36 mouse cellular contexts compared by ENCODE assay signal in the genomic region with DNA sequence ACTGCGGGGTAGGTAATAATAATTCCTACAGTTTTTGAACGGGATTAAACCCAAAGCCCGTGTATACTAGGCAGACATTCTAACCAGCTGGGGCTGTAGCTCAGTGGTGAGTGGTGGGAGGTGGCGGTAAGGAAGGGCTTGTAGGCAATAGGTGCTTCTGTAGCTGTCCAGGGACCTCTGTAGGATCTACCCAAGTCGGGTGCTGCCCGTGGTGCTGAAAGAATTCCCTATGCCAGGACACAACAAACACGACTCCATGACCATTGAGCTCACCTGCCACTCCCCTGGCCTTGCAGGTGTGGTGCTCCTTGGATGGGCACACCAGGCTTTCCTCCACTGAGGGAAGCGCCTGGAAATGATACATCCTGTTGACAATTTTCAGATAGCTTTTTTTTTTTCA. TPM values are rescaled to one million over a fixed set of nuclear protein-coding genes. Genes with fewer than 3 reads are reported as not detected.
DNase-seq lines count a peak whose midpoint lies in the region; ATAC-seq and TF ChIP-seq lines count a peak whose summit lies in the region.
"Had no signal": no experiment of that assay in that cellular context is flagged by ENCODE, and none has a peak within 500 bp of the region (broad histone marks: within the 10 kb centered on the region; RNA-seq: fewer than 3 reads in every experiment).

No protein-coding gene starts in this region.

- no peak for TF ChIP-seq EP300 in MEL (IDR thresholded peaks at IDR 0.05; ENCODE audit: low read depth in 1 of 2, low read length in 2 of 2)

- H3K27ac ChIP-seq in embryonic facial prominence, embryonic 11.5 days (replicated peaks; ENCODE audit: low read depth, low read length): no peak overlapping the region
- H3K27ac ChIP-seq in embryonic facial prominence, embryonic 10.5 days (replicated peaks): no peak overlapping the region
- H3K27ac ChIP-seq in MEL (ENCODE audit: control insufficient read depth, low read depth, low read length): no peak overlapping the region
- H3K27ac ChIP-seq: embryonic facial prominence, embryonic 12.5 days; forebrain, embryonic 10.5 days; forebrain, embryonic 15.5 days; hindbrain, embryonic 14.5 days; kidney, embryonic 15.5 days; left cerebral cortex, adult 2 months; limb, embryonic 15.5 days; liver, embryonic 13.5 days; midbrain, embryonic 10.5 days; midbrain, embryonic 15.5 days had no signal

- TF ChIP-seq POLR2A in MEL (IDR thresholded peaks at IDR 0.05; ENCODE audit: control insufficient read depth in 1 of 2, insufficient read depth in 1 of 2, low read depth in 1 of 2, low read length in 2 of 2, poor library complexity in 1 of 2): no peak
- no peak for TF ChIP-seq POLR2A in myocyte (IDR thresholded peaks at IDR 0.05; ENCODE audit: insufficient read length, low read depth)

- no peaks in the 10 kb centered on the region for H3K79me2 ChIP-seq in MEL (ENCODE audit: control insufficient read depth, insufficient read depth, low read length, poor library complexity)
- no peaks in the 10 kb centered on the region for H3K79me2 ChIP-seq in myocyte (ENCODE audit: control insufficient read depth, insufficient read depth)

- H3K36me3 ChIP-seq in embryonic facial prominence, embryonic 11.5 days (replicated peaks; ENCODE audit: control insufficient read depth, insufficient read depth, low read depth, low read length): no peaks in the 10 kb centered on the region
- H3K36me3 ChIP-seq in embryonic facial prominence, embryonic 10.5 days (replicated peaks): no peaks in the 10 kb centered on the region
- H3K36me3 ChIP-seq in MEL (ENCODE audit: control insufficient read depth in 1 of 2, insufficient read depth in 2 of 2, low read length in 2 of 2): no peaks in the 10 kb centered on the region
- no peaks in the 10 kb centered on the region for H3K36me3 ChIP-seq in myocyte (ENCODE audit: control insufficient read depth, insufficient read depth)
- H3K36me3 ChIP-seq: embryonic facial prominence, embryonic 12.5 days; forebrain, embryonic 10.5 days; kidney, embryonic 15.5 days; limb, embryonic 15.5 days; liver, embryonic 13.5 days; midbrain, embryonic 10.5 days; midbrain, embryonic 15.5 days had no signal

- peak; percentile 63 for DNase-seq in embryonic facial prominence, embryonic 11.5 days (ENCODE audit: low spot score)
- no peak for DNase-seq in embryonic facial prominence, embryonic 10.5 days (ENCODE audit: low spot score)
- DNase-seq in MEL (ENCODE audit: low read depth, low spot score) (peak; percentile 37), adipocyte (ENCODE audit: low spot score) (peak; percentile 26)
- DNase-seq in spleen, postnatal 4 days (ENCODE audit: low spot score in 2 of 2): no peak
- no peak for DNase-seq in cerebellum, postnatal 36 days
- DNase-seq: adrenal gland, adult 2 months; B cell, adult 2 months; cerebellum, adult 8-10 months; cerebellum, postnatal 25 days; gastrocnemius, postnatal 36 days; heart, adult 18-20 months; heart, postnatal 4 days; kidney, adult 11 months; kidney, postnatal 25 days; liver, embryonic 13.5 days; lung, adult 18-20 months; lung, postnatal 10 days; right cerebral cortex, adult 18-20 months; spleen, adult 18-20 months; thymus, adult 2 months; thymus, postnatal 36 days had no signal

- WGBS in embryonic facial prominence, embryonic 11.5 days: 47% methylated on average over 8 of the region's 8 CpGs
- 47% methylated on average over 8 of the region's 8 CpGs for WGBS in embryonic facial prominence, embryonic 10.5 days

- H3K9ac ChIP-seq in embryonic facial prominence, embryonic 11.5 days (replicated peaks; ENCODE audit: low read length): no peak overlapping the region
- H3K9ac ChIP-seq in MEL (ENCODE audit: control insufficient read depth, low read depth, low read length, poor library complexity, severe bottlenecking): no peak overlapping the region
- H3K9ac ChIP-seq: embryonic facial prominence, embryonic 12.5 days; forebrain, embryonic 15.5 days; hindbrain, embryonic 14.5 days; kidney, embryonic 15.5 days; limb, embryonic 15.5 days; liver, embryonic 13.5 days; midbrain, embryonic 15.5 days had no signal

- no peak for ATAC-seq in embryonic facial prominence, embryonic 11.5 days (replicated peaks; ENCODE audit: insufficient number of reproducible peaks, low FRiP score, low TSS enrichment, low read depth)
- ATAC-seq: forebrain, embryonic 15.5 days; midbrain, embryonic 15.5 days; Patski had no signal

- TF ChIP-seq CTCF in MEL (IDR thresholded peaks at IDR 0.05 in 2 of 3, conservative IDR thresholded peaks at IDR 0.05 in 1 of 3; ENCODE audit: control insufficient read depth in 1 of 3, insufficient read depth in 1 of 3, low read depth in 2 of 3, low read length in 3 of 3, poor library complexity in 1 of 3, severe bottlenecking in 1 of 3): no peak

- no peaks in the 10 kb centered on the region for H3K9me3 ChIP-seq in embryonic facial prominence, embryonic 11.5 days (replicated peaks; ENCODE audit: control insufficient read depth, low read length)
- no peaks in the 10 kb centered on the region for H3K9me3 ChIP-seq in embryonic facial prominence, embryonic 10.5 days
- no peaks in the 10 kb centered on the region for H3K9me3 ChIP-seq in MEL (replicated peaks; ENCODE audit: insufficient read depth, low read length)
- H3K9me3 ChIP-seq: embryonic facial prominence, embryonic 12.5 days; forebrain, embryonic 10.5 days; forebrain, embryonic 15.5 days; kidney, embryonic 15.5 days; limb, embryonic 15.5 days; liver, embryonic 13.5 days; midbrain, embryonic 10.5 days; midbrain, embryonic 15.5 days had no signal

- H3K4me1 ChIP-seq in embryonic facial prominence, embryonic 11.5 days (ENCODE audit: control insufficient read depth, insufficient read depth, low read length): no peaks in the 10 kb centered on the region
- peaks cover 19% of the 10 kb centered on the region for H3K4me1 ChIP-seq in embryonic facial prominence, embryonic 10.5 days
- no peaks in the 10 kb centered on the region for H3K4me1 ChIP-seq in MEL (ENCODE audit: control insufficient read depth in 1 of 2, insufficient read depth in 2 of 2, low read length in 2 of 2)
- H3K4me1 ChIP-seq: limb, embryonic 15.5 days; liver, embryonic 13.5 days had no signal

- H3K27me3 ChIP-seq in embryonic facial prominence, embryonic 11.5 days (ENCODE audit: control insufficient read depth, insufficient read depth, low read length): no peaks in the 10 kb centered on the region
- H3K27me3 ChIP-seq in embryonic facial prominence, embryonic 10.5 days (replicated peaks; ENCODE audit: low read depth, poor library complexity, severe bottlenecking): 0 out of 2 replicates have a peak, but pooled peaks cover 18% of the 10 kb centered on the region
- H3K27me3 ChIP-seq in MEL (ENCODE audit: control insufficient read depth in 1 of 2, insufficient read depth in 2 of 2, low read length in 2 of 2): no peaks in the 10 kb centered on the region
- no peaks in the 10 kb centered on the region for H3K27me3 ChIP-seq in myocyte (ENCODE audit: control insufficient read depth, insufficient read depth, insufficient read length)
- H3K27me3 ChIP-seq: forebrain, embryonic 15.5 days; midbrain, embryonic 15.5 days; Patski had no signal

- no peak overlapping the region for H3ac ChIP-seq in myocyte (ENCODE audit: control insufficient read depth, insufficient read length)

- H3K4me2 ChIP-seq in embryonic facial prominence, embryonic 11.5 days (ENCODE audit: low read depth, low read length): no peak overlapping the region
- H3K4me2 ChIP-seq in myocyte (ENCODE audit: low read depth): no peak overlapping the region
- H3K4me2 ChIP-seq: embryonic facial prominence, embryonic 12.5 days; forebrain, embryonic 15.5 days; heart, embryonic 11.5 days; hindbrain, embryonic 14.5 days; kidney, embryonic 15.5 days; limb, embryonic 15.5 days; liver, embryonic 13.5 days; midbrain, embryonic 15.5 days had no signal

- H3K4me3 ChIP-seq in embryonic facial prominence, embryonic 11.5 days (ENCODE audit: low read depth, low read length): no peak overlapping the region
- H3K4me3 ChIP-seq in embryonic facial prominence, embryonic 10.5 days: no peak overlapping the region
- no peak overlapping the region for H3K4me3 ChIP-seq in MEL (ENCODE audit: control insufficient read depth in 1 of 2, insufficient read depth in 1 of 2, low read depth in 2 of 2, low read length in 2 of 2)
- H3K4me3 ChIP-seq in myocyte: no peak overlapping the region
- H3K4me3 ChIP-seq: embryonic facial prominence, embryonic 12.5 days; forebrain, embryonic 10.5 days; forebrain, embryonic 15.5 days; kidney, embryonic 15.5 days; layer of hippocampus, adult 2 months; left cerebral cortex, adult 2 months; limb, embryonic 15.5 days; liver, embryonic 13.5 days; midbrain, embryonic 10.5 days; midbrain, embryonic 15.5 days had no signal

- no peak for TF ChIP-seq RAD21 in MEL (IDR thresholded peaks at IDR 0.05; ENCODE audit: low read depth, low read length)

TF ChIP-seq in MEL, 35 proteins besides CTCF, POLR2A, EP300 and RAD21 (continues in another document):
- TF ChIP-seq NELFE (IDR thresholded peaks at IDR 0.05; ENCODE audit: low read depth, low read length): no peak
- TF ChIP-seq UBTF (IDR thresholded peaks at IDR 0.05; ENCODE audit: borderline replicate concordance, insufficient read depth, low read depth, low read length): no peak
- TF ChIP-seq ZNF384 (IDR thresholded peaks at IDR 0.05; ENCODE audit: low read depth, low read length): no peak
- TF ChIP-seq ZMIZ1 (IDR thresholded peaks at IDR 0.05; ENCODE audit: low read depth, low read length): no peak

TF ChIP-seq in myocyte, 11 proteins besides CTCF, POLR2A, EP300 and RAD21 (continues in another document):
- peak; percentile 74 for TF ChIP-seq REST (IDR thresholded peaks at IDR 0.05; ENCODE audit: insufficient read depth, insufficient read length)
- no peak for TF ChIP-seq TCF3 (IDR thresholded peaks at IDR 0.05; ENCODE audit: insufficient read length, low read depth)
- no peak for TF ChIP-seq CEBPB (IDR thresholded peaks at IDR 0.05; ENCODE audit: insufficient read depth, poor library complexity, severe bottlenecking)
- TF ChIP-seq SRF (IDR thresholded peaks at IDR 0.05; ENCODE audit: control insufficient read depth, insufficient read length, low read depth): no peak

RNA-seq across cellular contexts. Expression of gene Col16a1, which starts 22.1 kb away (rescaled TPM):
- polyA plus RNA-seq in embryonic facial prominence, embryonic 11.5 days (2014; fragmentation: Nextera tagmentation; extraction: Ambion mirVana): 5.6 and 8.9 TPM in 2 replicates
- 4.7 and 7.2 TPM in 2 replicates for polyA plus RNA-seq in embryonic facial prominence, embryonic 10.5 days (2016; fragmentation: Nextera tagmentation; extraction: Ambion mirVana)
- 0.23 and 0.50 TPM in 2 replicates for total RNA-seq in MEL (2012; rRNA removed)
- polyA plus RNA-seq in MEL (2012; ENCODE audit: insufficient read depth in 1 of 2, insufficient read length in 2 of 2, low read depth in 1 of 2, low replicate concordance in 2 of 2, missing spikeins in 1 of 2) (under 1 TPM in 1 of 2 experiments, not detected in 1; 0.25 TPM), myocyte (2012; fragmentation: generic; extraction: Trizol) (13.9 TPM)
- total RNA-seq: neutrophil, adult 5-6 weeks had no signal

RNA-seq across cellular contexts. Expression of gene Adgrb2, which starts 40.9 kb away (rescaled TPM):
- polyA plus RNA-seq in embryonic facial prominence, embryonic 11.5 days (2014; fragmentation: Nextera tagmentation; extraction: Ambion mirVana): 2.1 and 2.2 TPM in 2 replicates
- polyA plus RNA-seq in embryonic facial prominence, embryonic 10.5 days (2016; fragmentation: Nextera tagmentation; extraction: Ambion mirVana): 1.1 and 1.2 TPM in 2 replicates
- 0.04 TPM in 1 of 2 replicates, not detected in the other for total RNA-seq in MEL (2012; rRNA removed)
- under 1 TPM in 1 of 2 experiments, not detected in 1; 0.15 TPM for polyA plus RNA-seq in MEL (2012; ENCODE audit: insufficient read depth in 1 of 2, insufficient read length in 2 of 2, low read depth in 1 of 2, low replicate concordance in 2 of 2, missing spikeins in 1 of 2)
- 0.08 TPM for polyA plus RNA-seq in myocyte (2012; fragmentation: generic; extraction: Trizol)
- total RNA-seq: neutrophil, adult 5-6 weeks had no signal

Comparison
In these comparisons a context has a peak if more than half of its experiments do, and no peak if none do; other contexts are left out.
1. DNase-seq: peak in embryonic facial prominence, embryonic 11.5 days (single experiment), MEL (single experiment) and adipocyte (single experiment); none in embryonic facial prominence, embryonic 10.5 days (single experiment), spleen, postnatal 4 days (0 of 2) and cerebellum, postnatal 36 days (0 of 2).